Mouse (Mus musculus) MN1 (cell line): ENCODE results near the gene Gpank1.

ENCODE experiments used
- DNase-seq: peaks from one replicate; pipeline ENCODE4 v3.0.0-alpha.2; 2016; ENCODE audit warnings: low spot score

Gene Gpank1

DNA sequence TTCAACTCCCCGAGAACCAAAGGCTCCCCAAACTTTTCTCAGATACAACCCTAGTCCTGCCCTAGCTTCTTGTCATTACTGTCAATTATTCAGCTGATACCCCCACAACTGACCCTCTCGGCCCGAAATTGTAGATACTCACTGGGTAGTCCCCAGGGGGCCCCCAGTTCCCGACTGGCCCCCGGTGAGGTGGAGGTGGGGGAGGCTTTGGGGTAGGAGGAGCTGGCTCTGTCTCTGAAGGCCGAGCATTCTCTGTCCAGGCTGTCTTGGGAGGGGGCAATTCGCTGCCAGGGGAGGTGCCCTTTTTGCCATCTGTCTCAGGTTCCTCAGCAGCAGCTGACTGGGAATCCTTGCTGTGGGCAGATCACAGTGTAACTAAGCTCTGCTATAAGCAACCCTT is 38.4 kb downstream of the Gpank1 start:
- DNase-seq: no peak

DNA sequence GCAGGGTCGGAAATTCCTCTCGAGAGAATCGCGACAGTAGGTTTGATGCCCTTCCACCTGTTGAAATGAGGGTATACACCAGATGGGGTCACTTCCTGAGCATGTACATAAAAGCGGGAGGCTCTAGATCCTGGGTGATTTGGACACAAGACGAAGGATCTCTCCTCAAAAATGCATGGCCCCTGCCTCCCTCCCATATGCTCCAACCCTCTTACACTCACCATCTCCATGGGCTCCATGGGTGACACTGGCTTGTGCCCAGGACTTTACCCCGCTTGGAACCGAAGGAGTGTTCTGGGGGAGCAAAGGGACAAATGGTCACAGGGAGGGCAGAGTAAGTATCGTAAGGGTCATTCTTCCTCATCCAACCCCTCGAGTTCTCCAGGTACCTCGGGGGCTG is 40.2 kb downstream of the Gpank1 start:
- DNase-seq: no peak

DNA sequence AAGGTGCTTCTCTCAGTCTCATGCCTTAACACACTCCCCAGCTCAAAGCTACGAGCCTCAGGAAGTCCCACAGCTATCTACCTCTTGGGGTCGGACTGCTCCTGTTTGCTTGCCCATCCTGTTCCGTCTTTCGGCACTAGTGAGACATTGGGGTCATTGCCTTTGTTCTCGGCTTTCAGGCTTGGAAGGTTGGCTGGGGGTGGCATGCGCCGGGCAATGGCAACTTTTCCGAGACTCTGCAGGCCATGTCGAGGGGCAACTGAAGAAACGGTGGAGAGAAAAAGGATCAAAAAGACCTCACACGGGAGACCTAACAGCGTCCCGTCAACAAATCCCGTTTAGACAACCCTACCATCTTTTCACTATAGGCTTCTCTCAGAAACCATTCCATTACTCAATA is 40.9 kb downstream of the Gpank1 start:
- DNase-seq: no peak

DNA sequence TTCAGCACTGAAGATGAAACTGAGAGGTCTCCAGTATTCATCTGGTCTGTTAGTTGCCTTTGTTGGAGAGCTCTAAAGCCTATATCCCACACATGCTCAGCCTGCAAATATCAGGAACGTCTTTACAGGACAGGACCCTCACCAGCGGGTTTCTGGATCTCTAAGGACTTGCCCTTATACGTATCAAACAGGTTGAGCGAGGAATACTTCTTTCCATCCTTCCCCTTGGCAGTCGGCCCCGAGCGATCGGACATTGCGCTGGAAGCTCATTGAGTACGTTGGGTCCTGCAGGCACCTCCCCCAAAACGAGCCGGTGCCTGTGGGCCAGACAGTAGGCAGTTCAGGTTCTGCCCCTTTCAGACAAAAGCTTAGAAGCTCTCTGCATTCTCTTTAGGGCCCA is 41.5 kb downstream of the Gpank1 start:
- no peak for DNase-seq

DNA sequence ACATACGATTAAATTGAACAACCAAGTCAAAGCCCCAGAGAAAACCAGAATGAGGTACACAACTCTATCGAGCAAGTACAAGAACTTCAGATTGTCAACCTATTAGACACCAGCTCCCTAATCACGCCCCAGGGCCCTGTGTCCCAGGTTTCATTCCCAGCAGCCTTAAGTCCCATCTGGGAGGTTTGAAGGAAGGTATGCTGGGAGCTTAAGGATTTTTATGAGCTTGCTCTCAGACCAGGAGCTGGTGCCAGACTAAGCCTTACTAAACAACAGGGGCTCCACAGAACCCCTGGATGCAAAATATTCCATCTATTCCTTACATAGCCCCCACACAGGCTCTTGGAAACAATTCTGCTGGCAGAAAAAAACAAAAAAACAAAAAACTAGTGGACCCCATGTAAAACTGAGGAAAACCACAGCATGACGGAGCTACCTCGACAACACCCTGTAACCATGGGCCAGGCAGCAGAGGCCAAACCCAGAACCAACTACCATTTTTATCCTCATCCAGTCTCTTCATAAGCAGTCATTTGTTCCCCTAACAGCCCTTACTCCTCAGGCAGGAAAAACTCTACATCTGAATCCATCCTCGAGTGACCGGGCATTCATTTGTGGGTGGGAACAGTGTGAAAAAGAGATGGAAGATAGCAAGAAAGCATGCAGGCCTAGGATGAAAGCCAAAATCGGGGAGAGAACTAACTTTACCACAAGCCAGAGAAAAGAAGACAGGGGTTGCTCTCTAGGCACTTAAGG is 42.2 kb downstream of the Gpank1 start:
- DNase-seq: no peak

DNA sequence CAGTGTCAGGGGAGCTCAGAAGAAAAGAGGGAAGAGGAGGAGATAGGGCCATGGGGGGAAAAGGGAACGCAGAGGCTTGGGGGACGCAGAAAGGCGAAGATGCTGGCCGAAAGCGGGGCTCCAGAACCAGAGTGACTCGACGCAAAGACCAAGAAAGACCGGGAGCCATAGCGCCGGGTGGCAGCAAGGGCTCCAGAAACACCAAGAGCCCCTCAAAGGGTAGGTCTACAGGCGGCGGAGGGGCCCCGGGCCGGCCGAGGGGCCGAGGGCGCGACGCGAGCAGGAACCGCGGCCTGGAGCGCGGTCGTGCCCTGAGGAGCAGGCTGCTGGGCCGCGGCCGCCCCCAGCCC is 42.9 kb downstream of the Gpank1 start:
- DNase-seq: no peak

DNA sequence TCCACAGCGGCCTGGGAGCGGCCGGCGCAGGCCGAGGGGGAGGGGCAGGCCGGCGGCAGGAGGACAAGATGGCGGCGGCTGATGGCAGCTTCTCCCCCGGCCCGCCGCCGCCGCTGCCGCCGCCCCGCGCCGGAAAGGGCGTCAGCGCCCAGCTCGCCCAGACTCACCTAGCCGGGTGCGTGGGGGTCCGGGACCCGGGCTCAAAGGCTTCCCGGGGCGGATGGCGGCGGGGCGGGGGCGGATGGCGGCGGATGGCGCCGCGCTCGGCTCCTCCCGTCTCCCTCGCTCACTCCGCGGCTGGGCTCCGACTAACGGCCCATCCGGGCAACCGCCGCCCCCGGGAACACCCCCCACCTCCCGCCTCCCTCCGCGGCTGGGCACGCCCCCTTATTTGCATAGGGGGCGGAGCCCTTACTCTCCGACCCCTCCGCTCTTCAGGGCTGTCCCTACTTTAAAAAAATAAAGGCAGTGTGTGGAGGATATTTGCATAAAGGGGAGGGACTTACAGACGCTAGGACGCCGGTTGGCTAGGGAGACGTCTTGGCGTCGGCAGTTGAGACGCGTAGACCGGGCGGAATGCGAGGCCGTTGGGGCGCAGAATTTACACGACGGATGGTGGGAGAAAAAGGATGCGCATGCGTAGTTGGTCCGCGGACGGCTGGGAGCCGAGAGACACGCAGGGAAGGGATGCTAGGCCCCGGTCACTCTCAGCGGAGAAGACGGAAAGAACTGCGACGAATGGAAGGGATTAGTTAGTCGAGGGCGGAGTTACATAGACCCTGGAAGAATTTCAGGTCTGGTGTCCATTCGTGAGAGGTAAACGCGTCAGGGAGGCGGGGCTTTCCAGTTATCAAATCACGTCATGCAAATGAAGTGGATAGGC is 43.6 kb downstream of the Gpank1 start, which contains the start of gene Prrc2a:
Prrc2a (minus strand) TSS at position 330 of the 883 bp plus-strand sequence.
- DNase-seq: peak; percentile 99

DNA sequence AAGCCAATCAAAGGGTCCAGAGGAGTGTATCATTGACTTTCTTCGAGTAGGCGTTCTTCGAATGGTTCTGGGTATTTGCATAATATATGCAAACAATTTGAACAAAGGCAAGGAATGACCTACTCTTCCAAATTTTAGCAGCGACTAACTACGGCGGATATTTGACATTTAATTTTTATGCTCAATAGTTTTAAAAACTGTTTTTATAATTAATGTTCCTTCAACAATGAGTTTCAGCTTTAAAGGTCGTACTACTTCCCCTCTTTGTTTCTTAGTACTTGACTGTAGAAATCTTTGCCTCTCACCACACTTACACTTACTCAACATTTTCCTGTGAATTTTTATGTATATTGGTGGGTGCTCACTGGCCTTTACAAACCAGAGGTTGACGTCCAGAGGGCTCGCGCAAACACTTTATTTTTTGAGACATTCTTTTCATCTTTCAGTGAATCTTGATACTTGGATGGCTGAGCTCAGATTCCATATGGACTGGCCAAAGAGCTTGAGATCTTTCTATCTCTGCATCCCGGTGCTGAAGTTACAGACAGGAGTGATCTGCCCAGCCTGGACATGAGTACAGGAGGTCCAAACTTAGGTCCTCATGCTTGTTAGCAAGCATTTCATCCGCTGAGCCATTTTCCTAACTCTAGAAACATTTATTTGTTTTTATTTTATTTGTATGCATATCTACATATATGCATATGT is 44.3 kb downstream of the Gpank1 start:
- DNase-seq: no peak

DNA sequence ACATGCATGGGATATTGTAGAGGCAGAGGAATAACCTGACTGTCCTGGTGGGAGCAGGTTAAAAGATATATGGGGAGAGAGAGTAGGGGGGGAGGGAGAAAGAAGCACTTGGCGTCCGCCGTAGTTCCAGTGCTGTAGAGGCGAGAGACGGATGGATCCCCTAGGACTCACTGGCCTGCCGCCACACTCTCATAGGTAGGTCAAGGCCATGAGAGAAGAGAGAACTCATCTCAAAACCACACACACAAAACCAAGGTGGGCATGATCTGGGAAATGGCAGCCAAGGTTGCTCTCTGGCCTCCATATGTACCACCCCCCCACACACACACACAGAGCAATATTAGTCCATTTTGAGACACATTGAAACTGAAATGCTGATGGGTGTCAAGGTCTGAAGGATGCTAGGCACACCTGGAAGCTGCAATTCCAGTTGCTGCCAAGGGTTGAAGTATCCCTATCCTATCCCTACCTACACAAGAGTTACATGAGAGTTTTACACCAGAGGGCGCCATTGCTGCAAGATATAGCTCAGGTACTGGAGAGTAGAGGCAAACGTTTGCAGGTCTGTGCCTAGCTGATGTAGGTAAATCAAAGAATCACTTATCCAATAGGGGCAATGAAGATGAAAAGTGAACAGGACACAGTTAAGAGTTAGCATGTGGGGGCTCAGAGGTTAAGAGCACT is 45.2 kb downstream of the Gpank1 start:
- peak; percentile 87 for DNase-seq

DNA sequence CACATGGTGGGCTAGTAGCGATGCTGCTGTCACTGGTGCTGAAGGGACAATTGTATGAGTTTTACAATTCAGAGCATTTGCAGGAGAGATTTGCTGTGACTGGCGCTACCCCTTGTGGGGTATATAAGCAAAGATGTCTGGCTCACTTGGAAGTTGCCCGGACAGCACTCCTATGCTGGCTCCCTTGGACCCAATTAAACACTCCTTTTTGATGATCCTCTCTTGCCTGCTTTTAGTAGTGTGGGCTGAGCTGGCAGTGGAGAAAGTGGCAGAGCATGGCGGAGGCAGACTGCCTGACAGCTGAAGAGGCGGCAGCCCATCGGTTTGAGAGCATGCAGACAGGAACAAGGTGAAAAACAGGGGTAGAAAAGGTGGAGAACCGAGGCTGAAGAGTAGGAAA is 46.5 kb downstream of the Gpank1 start:
- DNase-seq: no peak

DNA sequence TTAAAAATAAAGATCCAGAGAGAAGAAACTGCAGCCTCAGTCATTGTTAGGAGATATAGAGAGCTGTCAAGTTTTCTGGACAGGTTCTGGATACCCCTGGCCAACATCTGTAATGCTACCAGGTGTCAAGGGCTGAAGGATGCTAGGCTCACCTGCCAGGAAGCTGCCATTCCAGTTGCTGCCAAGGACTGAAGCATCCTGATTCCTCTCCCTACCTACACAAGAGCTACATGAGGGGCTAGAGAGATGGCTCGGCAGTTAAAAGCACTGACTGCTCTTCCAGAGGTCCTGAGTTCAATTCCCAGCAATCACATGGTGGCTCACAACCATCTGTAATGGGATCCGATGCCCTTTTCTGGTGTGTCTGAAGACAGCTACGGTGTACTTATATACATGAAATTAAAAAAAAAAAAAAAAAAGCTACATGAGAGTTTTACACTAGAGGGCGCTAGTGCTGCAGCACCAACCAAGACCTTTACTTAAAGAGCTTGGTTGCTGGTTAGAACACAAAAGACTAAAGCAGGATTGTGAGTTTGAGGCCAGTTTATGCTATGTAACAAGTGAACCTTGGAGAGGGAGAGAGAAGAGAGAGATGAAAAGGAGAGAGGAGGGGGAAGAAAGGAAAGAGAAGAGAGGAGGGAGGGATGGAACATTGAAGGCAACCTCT is 47.4 kb downstream of the Gpank1 start:
- peak; percentile 88 for DNase-seq

DNA sequence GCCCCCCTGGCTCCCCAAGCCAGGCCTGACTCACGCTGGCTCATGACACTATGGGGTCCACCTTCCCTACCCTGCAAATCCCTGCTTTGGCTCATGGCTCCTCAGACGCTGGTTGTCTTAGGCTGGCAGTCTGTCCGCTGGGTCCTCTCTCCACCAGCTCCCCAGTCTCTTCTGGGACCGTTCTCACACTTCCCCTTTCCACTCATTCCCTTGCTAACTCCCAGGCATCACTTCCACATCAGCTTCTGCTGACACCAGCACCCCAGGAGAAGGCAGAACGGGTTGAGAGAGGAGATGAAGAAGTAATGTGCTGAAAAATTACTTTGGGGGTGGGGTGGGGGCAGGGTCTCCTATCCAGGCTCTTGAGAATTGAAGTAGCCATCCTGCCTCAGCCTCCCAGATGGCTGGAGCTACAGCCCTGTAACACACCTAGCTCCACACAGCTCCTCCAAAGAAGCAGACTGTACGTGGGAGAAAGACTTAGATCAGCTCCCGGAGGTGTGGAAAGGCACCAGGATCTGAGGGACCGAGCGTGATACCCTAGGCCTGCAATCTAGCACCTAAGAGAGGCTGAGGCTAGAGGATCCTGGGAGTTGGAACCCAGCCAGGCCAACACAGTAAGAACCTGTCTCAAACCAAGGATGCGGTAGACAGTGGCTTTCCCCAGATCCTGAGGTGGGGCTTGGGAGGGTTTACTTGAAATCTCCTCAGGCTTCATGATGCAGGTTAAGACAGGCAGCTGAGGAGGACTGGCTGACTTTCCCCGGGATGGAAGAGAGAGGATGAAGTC is 51.4 kb downstream of the Gpank1 start:
- no peak for DNase-seq

DNA sequence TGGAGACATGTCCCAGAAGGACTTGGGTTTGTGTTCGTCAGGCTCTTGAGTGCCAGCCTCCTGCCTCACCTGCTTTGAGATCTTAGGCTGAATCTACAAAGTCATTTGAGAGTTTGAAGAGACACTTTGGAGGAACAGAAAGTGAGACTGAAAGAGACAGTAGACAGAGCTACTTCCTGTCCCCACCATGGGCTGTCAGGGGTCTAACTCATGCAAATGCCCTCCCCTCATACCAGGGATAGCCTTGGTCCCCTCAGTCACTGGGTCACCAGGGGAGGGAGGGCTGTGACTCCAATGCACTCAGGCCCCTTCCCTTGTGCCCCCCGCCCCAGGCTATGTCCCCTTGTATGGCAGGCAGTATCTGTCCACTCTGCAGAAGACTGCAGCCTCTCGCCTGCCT is 52.1 kb downstream of the Gpank1 start:
- DNase-seq: no peak
